Mouse (Mus musculus): ENCODE results near the gene Tspyl3.
"Not testable (repeated sequence)": the region's sequence is repeated elsewhere in the genome, so short reads cannot be mapped to it uniquely, and the experiment has no call there.

The Tspyl3 gene

GRCm38 (mm10) chr2:153224946-153225594 is at the start of gene Tspyl3:
Gene Tspyl3 (minus strand): TSS chr2:153225441.
- peak; percentile 56 to 59 for DNase-seq (ENCODE audit: low spot score in 2 of 2)

DNA sequence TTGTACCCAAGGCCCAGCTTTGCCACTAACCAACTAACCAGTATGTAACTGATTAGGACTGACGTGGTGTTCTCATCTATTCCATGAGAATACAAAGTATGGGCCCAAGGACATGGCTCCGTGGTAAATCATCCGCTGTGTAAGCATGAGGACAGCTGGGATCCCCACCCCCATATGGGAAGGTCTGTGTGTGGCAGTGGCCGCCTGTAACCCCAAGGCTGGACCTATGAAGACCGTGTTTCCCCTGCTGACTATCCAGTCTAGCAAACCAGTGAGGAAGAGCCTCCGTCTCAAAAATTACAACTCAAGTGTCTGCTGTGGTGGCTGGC is 49.6 kb upstream of the Tspyl3 start:
- DNase-seq (ENCODE audit: low spot score in 2 of 2): no peak

GRCm38 (mm10) chr2:153274200-153274918 is 49.1 kb upstream of the Tspyl3 start:
- not testable (repeated sequence) for DNase-seq (ENCODE audit: low spot score in 2 of 2)

- peak in 1 of 2 experiments; percentile 10 for DNase-seq (ENCODE audit: low spot score in 2 of 2)
Observed at GRCm38 (mm10) chr2:153270231-153270915, 45.1 kb upstream of the Tspyl3 start.

DNA sequence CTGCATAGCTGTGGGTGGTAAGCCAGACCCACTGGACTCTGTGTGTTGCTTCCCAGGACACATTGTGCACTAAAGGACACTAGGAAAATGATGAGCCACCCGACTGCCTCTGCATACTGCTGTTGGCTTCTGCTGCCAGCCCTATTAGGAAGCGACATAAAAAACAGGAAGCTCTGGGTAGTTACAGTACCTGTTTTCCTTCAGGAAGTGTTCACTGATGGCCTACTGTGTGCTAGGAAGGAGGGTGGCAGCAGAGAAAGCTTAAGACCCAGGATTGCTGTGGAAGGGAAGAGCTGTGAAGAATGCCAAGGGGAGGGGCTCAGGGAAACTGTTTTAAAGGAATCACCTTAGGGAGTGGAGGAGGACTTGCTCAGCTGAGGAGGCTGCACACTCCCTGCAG is 42.1 kb upstream of the Tspyl3 start:
- DNase-seq (ENCODE audit: low spot score in 2 of 2): no peak

DNA sequence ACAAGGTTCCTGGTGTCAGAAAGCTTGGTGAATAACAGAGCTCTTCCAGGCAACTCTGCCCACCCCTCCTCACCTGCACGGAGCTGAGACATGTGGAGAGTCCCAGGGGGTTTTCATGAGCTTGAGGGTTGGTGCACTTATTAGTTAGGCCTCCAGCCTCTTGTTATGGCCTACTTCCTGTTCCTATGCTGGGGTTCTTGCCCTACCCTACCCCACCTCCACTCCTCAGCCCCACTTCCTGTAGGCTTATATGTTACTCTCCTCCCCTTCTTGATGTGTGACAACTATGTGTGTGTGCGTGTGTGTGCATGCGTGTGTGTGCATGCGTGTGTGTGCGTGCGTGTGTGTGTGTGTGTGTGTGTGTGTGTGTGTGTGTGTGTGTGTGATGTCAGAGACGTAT is 37.8 kb upstream of the Tspyl3 start:
- DNase-seq (ENCODE audit: low spot score in 2 of 2): peak in 1 of 2 experiments; percentile 56

- no peak for DNase-seq (ENCODE audit: low spot score in 2 of 2)
Observed at GRCm38 (mm10) chr2:153259864-153260674, 34.8 kb upstream of the Tspyl3 start.

- DNase-seq (ENCODE audit: low spot score in 2 of 2): peak in 1 of 2 experiments; percentile 40
Observed at GRCm38 (mm10) chr2:153259030-153259863, 34.0 kb upstream of the Tspyl3 start.

DNA sequence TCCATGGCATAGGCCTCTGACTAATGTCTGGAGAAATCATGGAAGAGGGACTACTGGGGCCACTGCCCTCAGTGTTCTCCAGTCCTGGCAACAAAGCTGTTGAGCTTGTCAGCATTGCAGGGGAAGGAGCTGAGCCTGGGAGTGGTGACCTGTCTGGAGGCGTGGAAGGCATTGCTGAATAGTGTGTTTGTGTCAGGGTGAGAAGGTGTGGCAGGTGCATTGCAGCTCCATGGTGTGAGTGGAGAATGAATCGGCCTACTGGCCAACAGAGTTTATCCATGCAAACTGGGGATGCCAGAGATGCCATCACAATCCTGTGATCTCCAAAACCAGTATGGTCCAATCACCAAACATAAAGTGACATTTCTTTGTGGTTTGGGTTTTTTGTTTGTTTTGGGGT is 31.4 kb upstream of the Tspyl3 start:
- no peak for DNase-seq (ENCODE audit: low spot score in 2 of 2)

- no peak for DNase-seq (ENCODE audit: low spot score in 2 of 2)
Observed at GRCm38 (mm10) chr2:153249751-153250150, 24.5 kb upstream of the Tspyl3 start.

DNA sequence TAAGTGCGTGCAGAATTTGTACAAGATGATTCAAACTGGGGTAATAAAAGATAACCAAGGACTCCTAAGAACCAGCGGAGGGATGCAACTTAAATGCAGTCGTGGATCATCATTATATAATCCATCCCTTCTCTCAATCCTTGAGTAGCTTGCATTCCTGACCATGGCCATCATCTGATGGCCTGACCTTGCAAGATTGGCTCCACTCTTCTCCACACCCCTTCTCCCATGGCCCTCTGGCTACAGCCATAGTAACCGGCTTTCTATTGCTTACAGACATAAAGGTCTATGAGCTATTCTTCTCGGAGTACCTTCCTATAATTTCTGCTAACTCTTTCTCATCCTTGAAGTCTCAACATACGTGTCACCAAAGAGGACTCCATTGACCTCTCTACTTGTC is 16.9 kb upstream of the Tspyl3 start:
- no peak for DNase-seq (ENCODE audit: low spot score in 2 of 2)

DNA sequence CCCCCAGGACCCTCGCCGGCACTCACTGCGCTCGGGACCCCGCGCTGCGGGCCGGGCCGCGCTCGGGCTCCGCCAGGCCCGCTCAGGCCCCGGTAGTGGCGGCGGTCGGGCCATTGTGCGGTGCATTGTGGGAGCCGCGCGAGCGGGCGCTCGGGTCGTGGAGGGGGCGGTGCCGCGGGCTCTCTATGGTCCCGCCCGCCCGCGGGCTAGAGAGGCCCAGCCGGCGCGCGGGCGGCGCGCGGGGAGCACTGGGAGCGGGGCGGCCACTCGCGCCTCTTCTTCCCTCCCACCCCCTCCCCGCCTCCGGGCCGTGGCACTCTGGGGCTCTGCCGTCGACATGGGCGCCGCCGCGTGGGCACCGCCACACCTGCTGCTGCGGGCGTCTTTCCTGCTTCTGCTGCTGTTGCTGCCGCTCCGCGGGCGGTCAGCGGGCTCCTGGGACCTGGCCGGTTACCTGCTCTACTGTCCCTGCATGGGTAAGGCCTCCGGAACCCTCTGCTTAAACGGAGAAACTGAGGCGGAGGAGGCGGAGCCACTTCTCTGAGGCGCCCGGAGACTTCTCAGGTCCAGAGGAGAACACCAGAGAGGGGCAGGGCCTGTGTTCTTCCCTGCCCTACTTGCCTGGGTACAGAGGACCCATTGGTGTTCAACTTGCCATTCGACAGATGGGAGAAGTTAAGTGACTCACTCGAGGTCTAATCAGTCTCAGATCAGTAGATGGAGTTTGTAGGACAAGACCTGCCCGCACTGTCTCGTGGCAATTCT is 16.2 kb upstream of the Tspyl3 start, which contains the start of the genes Plagl2 and Pofut1:
Gene Plagl2, minus strand, starts transcription at position 177 of the 765 bp plus-strand sequence.
Gene Pofut1, plus strand, starts transcription at position 284 of the 765 bp plus-strand sequence.
- DNase-seq (ENCODE audit: low spot score in 2 of 2): peak; percentile 90 to 95

GRCm38 (mm10) chr2:153240701-153241235 is 15.5 kb upstream of the Tspyl3 start:
- DNase-seq (ENCODE audit: low spot score in 2 of 2): peak; percentile 78

- peak in 1 of 2 experiments; percentile 47 for DNase-seq (ENCODE audit: low spot score in 2 of 2)
Observed at GRCm38 (mm10) chr2:153239860-153240480, 14.7 kb upstream of the Tspyl3 start.

DNA sequence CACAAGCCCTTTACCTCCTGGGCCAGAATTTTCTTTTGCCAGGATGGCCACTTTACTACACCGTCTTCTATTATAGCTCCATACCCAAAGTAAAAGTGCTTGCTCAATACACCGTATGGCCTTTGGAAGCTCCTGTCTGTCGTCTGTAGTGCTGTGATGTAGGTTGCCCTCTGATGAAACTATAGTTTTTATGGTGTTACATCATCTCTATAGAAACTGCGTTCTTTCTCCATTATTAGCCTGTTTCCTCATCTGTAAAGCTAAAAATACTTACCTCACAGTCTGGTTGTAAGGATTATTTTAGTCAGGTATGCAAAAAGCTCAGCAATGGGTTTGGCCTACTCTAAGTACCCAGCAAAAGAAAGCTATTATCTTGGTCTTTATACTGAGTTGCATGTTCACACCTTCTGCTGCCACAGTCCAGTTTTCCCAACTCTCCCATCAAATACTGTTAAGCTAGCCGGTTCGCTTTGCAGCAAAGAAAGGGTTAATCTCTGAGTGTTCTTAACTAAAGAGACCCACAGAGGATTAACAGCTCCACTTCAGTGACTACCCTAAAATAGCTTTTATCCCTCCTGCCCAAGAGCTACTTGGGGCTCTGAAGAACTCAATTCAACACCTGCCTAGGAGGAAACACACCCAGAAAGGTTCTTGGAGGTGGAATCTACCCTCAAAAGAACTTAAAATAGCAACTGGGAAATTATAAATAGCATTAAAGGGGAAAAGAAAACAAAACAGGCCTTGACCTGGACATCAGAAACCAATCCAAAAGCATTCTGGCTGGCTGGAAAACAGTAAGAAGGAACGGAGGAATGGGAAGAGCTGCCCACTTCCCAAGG is 14.0 kb upstream of the Tspyl3 start:
- no peak for DNase-seq (ENCODE audit: low spot score in 2 of 2)

- DNase-seq (ENCODE audit: low spot score in 2 of 2): no peak
Observed at GRCm38 (mm10) chr2:153238406-153238805, 13.2 kb upstream of the Tspyl3 start.

GRCm38 (mm10) chr2:153237891-153238290 is 12.7 kb upstream of the Tspyl3 start:
- DNase-seq (ENCODE audit: low spot score in 2 of 2): no peak

GRCm38 (mm10) chr2:153237193-153237592 is 12.0 kb upstream of the Tspyl3 start:
- DNase-seq (ENCODE audit: low spot score in 2 of 2): no peak

Measured in spleen, postnatal 10 days (tissue).